Mouse (Mus musculus) thymus, adult 2 months (tissue): ENCODE measurements around the gene Ckb. TPM values are rescaled to one million over a fixed set of nuclear protein-coding genes. Genes with fewer than 3 reads are reported as not detected.

Experiments
- DNase-seq: peaks from one replicate; pipeline ENCODE4 v3.0.0; 2021
- H3K27ac ChIP-seq: fragments of 200-500 bp; 2 replicates; pipeline ENCODE4 v1.5.1; 2012; ENCODE audit warnings: low read length, control low read depth; ENCODE audit not compliant: control insufficient read depth, insufficient read depth
- H3K27me3 ChIP-seq: fragments of 200-500 bp; 2 replicates; pipeline ENCODE4 v1.6.1; 2012; ENCODE audit warnings: mild to moderate bottlenecking, low read length, moderate library complexity, mixed read lengths; ENCODE audit not compliant: control insufficient read depth, insufficient read depth
- H3K36me3 ChIP-seq: fragments of 200-500 bp; 2 replicates; pipeline ENCODE4 v1.6.1; 2012; ENCODE audit warnings: mild to moderate bottlenecking, low read length, moderate library complexity; ENCODE audit not compliant: control insufficient read depth, insufficient read depth
- H3K4me1 ChIP-seq: fragments of 200-500 bp; replicated peaks from 2 replicates; pipeline ENCODE4 v1.6.1; 2012; ENCODE audit warnings: low read length; ENCODE audit not compliant: control insufficient read depth, insufficient read depth
- H3K4me3 ChIP-seq: fragments of 200-500 bp; 2 replicates; pipeline ENCODE4 v1.5.1; 2012; ENCODE audit warnings: mild to moderate bottlenecking, low read length, control low read depth, moderate library complexity; ENCODE audit not compliant: control insufficient read depth, insufficient read depth
- CTCF ChIP-seq: fragments of 200-500 bp; IDR thresholded peaks from 2 replicates; pipeline ENCODE4 v1.5.1; 2012; ENCODE audit warnings: mild to moderate bottlenecking, control low read depth, low read length, moderate library complexity, borderline replicate concordance; ENCODE audit not compliant: control insufficient read depth, poor library complexity, insufficient read depth; ENCODE audit errors: extremely low read depth
- POLR2A ChIP-seq: fragments of 200-500 bp; IDR thresholded peaks from 2 replicates; pipeline ENCODE4 v1.6.1; 2012; ENCODE audit warnings: mild to moderate bottlenecking, low read length, control low read depth, moderate library complexity; ENCODE audit not compliant: control insufficient read depth, poor library complexity, insufficient read depth; ENCODE audit errors: extremely low read depth
- WGBS: fragments of 180-500 bp; shearing (Covaris S2); methylation state at CpG from one replicate; pipeline ENCODE4 v1.1.7; 2018; 5-methylcytosine and 5-hydroxymethylcytosine counted together
- polyA plus RNA-seq: library from polyadenylated mRNA; depleted of rRNA; stranded (reverse); fragments of >200 nt; gene quantifications from 2 replicates; pipeline ENCODE4 v1.2.3, GENCODE M21; 2012

The Ckb gene
- polyA plus RNA-seq, 1 experiment, result 119 TPM

DNA sequence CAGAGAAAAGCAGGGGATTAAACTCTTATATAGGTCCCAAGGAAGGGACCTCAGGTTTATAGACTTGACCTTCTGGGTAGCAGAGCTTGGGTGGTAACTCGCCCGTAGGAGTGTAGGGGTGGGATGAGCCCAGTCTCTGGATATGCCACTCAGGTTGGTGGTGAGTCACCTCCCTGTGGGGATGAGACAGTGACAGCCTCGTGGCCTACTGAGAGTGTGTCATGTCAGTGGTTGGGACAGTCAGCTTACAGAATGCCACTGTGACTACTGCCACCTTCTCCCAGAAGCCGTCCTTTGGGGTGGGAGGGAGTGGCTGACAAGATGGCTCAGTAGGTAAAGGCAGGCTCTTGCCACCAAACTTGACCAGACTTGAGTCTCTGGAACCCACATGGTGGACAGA is 14.3 kb upstream of the Ckb start:
- H3K27ac ChIP-seq, result no peak overlapping the region
- H3K4me1 ChIP-seq, result peaks cover 16% of the 10 kb centered on the region
- no peak overlapping the region for H3K4me3 ChIP-seq
- DNase-seq, result no peak
- WGBS, result 83% methylated on average over 4 of the region's 4 CpGs
- TF ChIP-seq CTCF (no peak), POLR2A (no peak)
- H3K27me3 ChIP-seq, result no peaks in the 10 kb centered on the region
- no peaks in the 10 kb centered on the region for H3K36me3 ChIP-seq

DNA sequence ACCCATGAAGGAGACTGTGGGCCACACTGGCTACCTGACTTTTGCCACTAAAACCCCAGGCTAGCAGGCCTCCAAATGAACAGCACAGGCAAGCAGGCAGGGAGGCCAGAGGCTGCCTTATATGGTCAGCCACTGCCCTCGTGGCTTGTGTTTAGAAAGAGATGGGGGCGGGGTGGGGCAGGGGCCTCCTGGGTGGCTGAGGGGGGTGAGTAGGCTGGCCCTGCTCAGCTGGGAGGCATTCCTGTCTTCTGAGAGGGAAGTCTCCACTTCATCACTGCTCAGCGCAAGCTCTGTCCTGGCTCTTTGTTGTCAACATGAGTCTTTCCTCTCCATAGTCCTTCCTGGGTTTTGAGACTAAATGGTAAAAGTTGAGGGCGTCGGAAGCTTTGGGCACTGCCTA is 10.7 kb upstream of the Ckb start:
- no peak overlapping the region for H3K4me3 ChIP-seq
- peaks cover 11% of the 10 kb centered on the region for H3K4me1 ChIP-seq
- H3K36me3 ChIP-seq, result no peaks in the 10 kb centered on the region
- no peak overlapping the region for H3K27ac ChIP-seq
- no peaks in the 10 kb centered on the region for H3K27me3 ChIP-seq
- DNase-seq, result no peak
- 90% methylated on average over 5 of the region's 5 CpGs for WGBS
- no peak for TF ChIP-seq CTCF
- no peak for TF ChIP-seq POLR2A

GRCm38 (mm10) chr12:111682003-111682402 is 9.9 kb upstream of the Ckb start:
- Histone ChIP-seq H3K27me3 (no peaks in the 10 kb centered on the region), H3K27ac (no peak overlapping the region), H3K4me1 (peaks cover 17% of the 10 kb centered on the region), H3K4me3 (no peak overlapping the region), H3K36me3 (no peaks in the 10 kb centered on the region)
- WGBS, result 94% methylated on average over 5 of the region's 5 CpGs
- DNase-seq, result no peak
- TF ChIP-seq POLR2A (no peak), CTCF (no peak)

DNA sequence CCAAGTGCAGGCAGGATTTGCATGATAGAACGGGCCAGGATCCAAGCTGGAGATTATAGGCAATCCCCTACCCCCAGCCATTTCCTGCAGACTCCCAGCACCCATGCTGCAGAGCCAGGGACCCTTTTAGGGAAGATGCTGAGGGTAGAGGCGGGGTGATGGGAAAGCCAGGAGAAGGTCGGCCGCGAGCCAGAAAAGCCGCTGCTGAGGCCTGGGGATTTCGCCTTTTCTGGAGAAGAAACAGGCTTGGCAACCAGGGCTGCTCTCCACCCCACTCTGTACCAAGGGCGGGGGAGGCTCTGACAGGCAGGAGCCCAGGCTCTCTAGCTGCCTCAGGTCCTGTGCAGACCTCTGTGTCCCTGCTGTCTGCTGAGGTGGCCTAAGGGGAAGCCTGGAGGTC is 9.2 kb upstream of the Ckb start:
- Histone ChIP-seq H3K4me1 (peaks cover 18% of the 10 kb centered on the region), H3K36me3 (no peaks in the 10 kb centered on the region), H3K27me3 (no peaks in the 10 kb centered on the region), H3K4me3 (no peak overlapping the region), H3K27ac (no peak overlapping the region)
- DNase-seq, result no peak
- WGBS, result 96% methylated on average over 8 of the region's 8 CpGs
- TF ChIP-seq CTCF, result no peak
- TF ChIP-seq POLR2A, result no peak

DNA sequence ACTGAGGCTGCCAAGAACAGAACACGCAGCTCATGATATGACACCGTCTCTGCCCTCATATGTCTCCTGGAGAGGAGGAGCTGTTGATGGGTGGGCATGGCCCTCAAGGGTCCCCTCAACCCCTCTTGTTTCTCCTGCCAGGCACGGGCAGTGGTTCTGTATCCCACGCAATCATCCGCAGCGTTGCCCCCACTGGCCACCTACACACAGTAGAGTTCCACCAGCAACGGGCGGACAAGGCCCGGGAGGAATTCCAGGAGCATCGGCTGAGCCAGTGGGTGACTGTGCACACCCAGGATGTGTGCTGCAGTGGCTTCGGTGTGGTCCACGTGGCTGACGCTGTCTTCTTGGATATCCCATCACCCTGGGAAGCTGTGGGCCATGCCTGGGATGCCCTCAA is 8.5 kb upstream of the Ckb start:
- Histone ChIP-seq H3K4me1 (peaks cover 18% of the 10 kb centered on the region), H3K27me3 (no peaks in the 10 kb centered on the region), H3K36me3 (no peaks in the 10 kb centered on the region), H3K4me3 (no peak overlapping the region), H3K27ac (no peak overlapping the region)
- no peak for TF ChIP-seq CTCF
- TF ChIP-seq POLR2A, result no peak
- no peak for DNase-seq
- 97% methylated on average over 13 of the region's 13 CpGs for WGBS

DNA sequence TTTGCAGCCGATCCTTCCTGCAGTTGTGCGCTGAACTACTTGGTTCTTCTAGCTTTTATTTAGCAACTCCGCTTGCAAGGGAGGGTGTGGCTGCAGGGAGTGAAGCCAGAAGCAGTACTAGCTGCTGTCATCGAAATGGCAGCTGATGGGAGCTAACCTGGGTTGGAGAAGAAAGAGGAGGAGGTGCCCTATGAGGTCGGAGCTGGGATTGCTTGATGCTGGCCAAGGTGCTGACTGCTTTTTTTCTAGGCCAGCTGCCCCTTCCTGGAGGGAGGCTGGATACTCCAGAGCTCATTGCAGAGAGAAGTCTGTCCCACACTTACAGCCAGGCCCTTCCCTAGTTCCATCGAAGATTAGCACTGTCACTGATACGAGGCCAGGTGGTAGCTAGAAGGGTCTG is 6.9 kb upstream of the Ckb start:
- peak overlapping the region; percentile 66 for H3K4me3 ChIP-seq
- 65% methylated on average over 7 of the region's 7 CpGs for WGBS

GRCm38 (mm10) chr12:111678670-111678933 is 6.5 kb upstream of the Ckb start:
- Histone ChIP-seq H3K36me3 (no peaks in the 10 kb centered on the region), H3K4me1 (peaks cover 18% of the 10 kb centered on the region), H3K27ac (no peak overlapping the region), H3K4me3 (peak overlapping the region; percentile 66), H3K27me3 (no peaks in the 10 kb centered on the region; the same call in 1 of the 2 replicates)
- DNase-seq, result no peak
- 7% methylated on average over 13 of the region's 13 CpGs for WGBS
- TF ChIP-seq CTCF, result no peak
- no peak for TF ChIP-seq POLR2A

More for the DNA sequence above, 6.9 kb upstream of the Ckb start:
- TF ChIP-seq CTCF (no peak), POLR2A (no peak)
- H3K36me3 ChIP-seq, result no peaks in the 10 kb centered on the region
- DNase-seq, result no peak
- H3K27me3 ChIP-seq, result no peaks in the 10 kb centered on the region; the same call in 1 of the 2 replicates
- peaks cover 18% of the 10 kb centered on the region for H3K4me1 ChIP-seq
- no peak overlapping the region for H3K27ac ChIP-seq
